Mouse (Mus musculus) mature B cell (primary cell): ENCODE results near the gene H2-Ob.

Experiments used
- in situ Hi-C: fragments of 300-500 bp; cut with MboI; formaldehyde crosslinking; loops from 2 replicates; pipeline ENCODE4 v1.14.3; 2019

Gene H2-Ob

GRCm38 (mm10) chr17:34281836-34282235 lies 43.1 kb downstream of the H2-Ob start:
- in situ Hi-C loops = no loop called here

- in situ Hi-C loops = no loop called here
Observed at GRCm38 (mm10) chr17:34285371-34285770, 46.7 kb downstream of the H2-Ob start.

- in situ Hi-C loops = no loop called here
Observed at GRCm38 (mm10) chr17:34285848-34286247, 47.1 kb downstream of the H2-Ob start.

- in situ Hi-C loops = no loop called here
Observed at GRCm38 (mm10) chr17:34286501-34286900, 47.8 kb downstream of the H2-Ob start.

- in situ Hi-C loops = no loop called here
Observed at GRCm38 (mm10) chr17:34286999-34287398, 48.3 kb downstream of the H2-Ob start.

GRCm38 (mm10) chr17:34287648-34288047 lies 48.9 kb downstream of the H2-Ob start, which contains the start of gene H2-Aa:
Gene H2-Aa, minus strand, starts transcription at chr17:34287823.
- in situ Hi-C loops = no loop called here

GRCm38 (mm10) chr17:34288131-34288530 lies 49.4 kb downstream of the H2-Ob start:
- in situ Hi-C loops = no loop called here

GRCm38 (mm10) chr17:34291609-34292008 lies 52.9 kb downstream of the H2-Ob start:
- in situ Hi-C loops = no loop called here

GRCm38 (mm10) chr17:34292570-34292969 lies 53.9 kb downstream of the H2-Ob start:
- in situ Hi-C loops = no loop called here

- in situ Hi-C loops = no loop called here
Observed at GRCm38 (mm10) chr17:34293533-34293932, 54.8 kb downstream of the H2-Ob start.

GRCm38 (mm10) chr17:34294249-34294648 lies 55.5 kb downstream of the H2-Ob start:
- in situ Hi-C loops = no loop called here

- in situ Hi-C loops = no loop called here
Observed at GRCm38 (mm10) chr17:34295307-34295706, 56.6 kb downstream of the H2-Ob start.

- in situ Hi-C loops = no loop called here
Observed at GRCm38 (mm10) chr17:34295891-34296794, 57.4 kb downstream of the H2-Ob start.

- in situ Hi-C loops = no loop called here
Observed at GRCm38 (mm10) chr17:34299356-34299755, 60.7 kb downstream of the H2-Ob start.

GRCm38 (mm10) chr17:34300071-34300470 lies 61.4 kb downstream of the H2-Ob start:
- in situ Hi-C loops = no loop called here

GRCm38 (mm10) chr17:34300691-34301566 lies 62.2 kb downstream of the H2-Ob start:
- in situ Hi-C loops = no loop called here

- in situ Hi-C loops = no loop called here
Observed at GRCm38 (mm10) chr17:34301670-34302190, 63.0 kb downstream of the H2-Ob start.

- in situ Hi-C loops = no loop called here
Observed at GRCm38 (mm10) chr17:34303789-34304188, 65.1 kb downstream of the H2-Ob start.
